Mouse (Mus musculus) granulocyte monocyte progenitor cell, adult 5-6 weeks (primary cell): ENCODE results near the gene F2. TPM values are rescaled to one million over a fixed set of nuclear protein-coding genes. Genes with fewer than 3 reads are reported as not detected.

Experiments used
- ATAC-seq: replicated peaks from 2 replicates; pipeline ENCODE4 v1.8.0; 2016; ENCODE audit warnings: mild to moderate bottlenecking, moderate TSS enrichment, inconsistent platforms; ENCODE audit not compliant: poor library complexity, severe bottlenecking
- total RNA-seq, 2 experiments: library from RNA; stranded (forward) in 1 of 2; stranded (reverse) in 1 of 2; fragments of 200-712, 200-1000 nt in 1 of 2; fragments of >200 nt in 1 of 2; fragmentation: Nextera tagmentation in 1 of 2; gene quantifications; 2 replicates each; pipeline ENCODE4 v1.2.3; 2014 to 2017

F2 gene
- total RNA-seq (2014; fragmentation: Nextera tagmentation) (not detected in 2 replicates), total RNA-seq (2017) (not detected in 2 replicates)

GRCm38 (mm10) chr2:91636229-91636628 is at the start of gene F2:
Gene F2 (minus strand): TSS chr2:91636414.
- ATAC-seq = 0 out of 2 replicates have a peak, but pooled peaks have one; percentile 15

GRCm38 (mm10) chr2:91683919-91684318 is 47.7 kb upstream of the F2 start:
- no peak for ATAC-seq

- ATAC-seq = no peak
These were observed 46.6 kb upstream of the F2 start for GRCm38 (mm10) chr2:91682850-91683249.

DNA sequence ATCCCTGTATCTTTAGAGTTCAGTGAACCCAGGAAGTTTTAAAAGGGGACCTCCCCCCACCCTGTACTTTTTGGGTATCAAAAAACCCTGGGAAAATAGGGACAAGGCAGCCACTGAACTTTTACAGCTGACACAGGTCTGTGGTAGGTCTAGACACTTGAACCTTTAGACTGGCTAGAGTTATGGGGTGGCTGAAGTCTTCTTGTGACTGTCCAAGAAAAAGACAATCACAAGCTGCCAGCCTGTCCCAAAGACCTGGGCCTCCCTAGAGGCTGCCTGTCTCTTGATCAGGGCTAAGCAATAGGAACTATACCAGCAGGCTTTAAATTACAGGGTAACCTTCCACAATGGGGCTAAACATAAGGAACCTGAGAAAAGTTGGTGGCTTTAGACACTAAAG is 40.7 kb upstream of the F2 start:
- no peak for ATAC-seq

GRCm38 (mm10) chr2:91676420-91676819 is 40.2 kb upstream of the F2 start:
- no peak for ATAC-seq

- no peak for ATAC-seq
These were observed 38.7 kb upstream of the F2 start for GRCm38 (mm10) chr2:91674895-91675294.

- no peak for ATAC-seq
These were observed 37.4 kb upstream of the F2 start for GRCm38 (mm10) chr2:91673587-91673986.

DNA sequence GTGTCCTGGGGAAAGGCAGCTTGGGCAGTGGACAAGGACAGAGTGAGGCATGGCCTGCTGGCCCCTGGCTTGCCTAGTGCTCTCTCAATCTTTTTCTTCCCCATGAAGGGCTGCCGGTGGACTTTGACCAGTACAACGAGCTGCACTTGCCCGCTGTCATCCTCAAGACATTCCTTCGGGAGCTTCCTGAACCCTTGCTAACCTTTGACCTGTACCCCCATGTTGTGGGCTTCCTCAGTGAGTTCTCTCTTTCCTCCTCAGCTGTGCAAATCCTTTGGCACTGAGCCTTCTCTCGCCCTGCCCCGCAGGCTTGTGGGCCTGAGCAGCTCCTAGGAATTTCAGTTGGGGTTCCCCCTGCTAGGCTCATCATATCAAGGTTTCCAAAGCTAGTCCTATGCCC is 33.8 kb upstream of the F2 start:
- ATAC-seq = no peak

DNA sequence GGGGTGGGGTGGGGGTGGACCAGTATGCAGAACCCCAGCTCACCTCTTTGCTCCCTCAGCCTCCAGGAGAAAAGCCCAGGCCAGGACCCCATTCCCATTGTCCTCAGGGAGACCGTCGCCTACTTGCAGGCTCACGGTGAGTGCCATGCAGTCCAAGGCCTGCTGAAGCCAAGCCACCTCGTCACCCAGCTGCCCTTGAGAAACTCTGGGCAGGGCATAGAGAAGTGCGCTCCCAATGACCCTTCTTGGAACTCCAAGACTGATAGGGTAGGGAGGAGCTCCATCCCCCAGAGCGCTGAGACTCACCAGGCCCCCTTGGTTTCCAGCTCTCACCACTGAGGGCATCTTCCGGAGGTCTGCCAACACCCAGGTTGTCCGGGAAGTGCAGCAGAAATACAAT is 33.1 kb upstream of the F2 start:
- ATAC-seq = no peak

DNA sequence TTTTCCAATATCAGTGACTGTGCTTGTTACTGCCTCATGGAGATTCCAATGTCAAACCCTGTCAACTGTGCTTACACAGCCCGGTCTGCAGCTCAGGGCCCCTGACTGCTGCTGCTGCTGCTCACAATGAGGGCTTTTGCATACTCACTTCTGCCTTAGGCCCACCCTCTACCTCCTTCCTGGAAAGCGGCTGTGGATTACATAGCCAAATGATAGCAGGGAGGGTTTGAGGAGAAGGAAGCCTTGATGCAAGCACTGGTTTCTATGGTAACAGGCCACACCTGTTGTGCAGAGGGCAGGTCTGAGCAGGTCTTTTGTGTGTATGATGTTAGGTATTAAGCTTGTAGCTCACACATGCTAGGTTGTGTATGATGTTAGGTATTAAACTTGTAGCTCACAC is 31.5 kb upstream of the F2 start:
- no peak for ATAC-seq

- ATAC-seq = no peak
These were observed 30.2 kb upstream of the F2 start for GRCm38 (mm10) chr2:91666386-91666910.

DNA sequence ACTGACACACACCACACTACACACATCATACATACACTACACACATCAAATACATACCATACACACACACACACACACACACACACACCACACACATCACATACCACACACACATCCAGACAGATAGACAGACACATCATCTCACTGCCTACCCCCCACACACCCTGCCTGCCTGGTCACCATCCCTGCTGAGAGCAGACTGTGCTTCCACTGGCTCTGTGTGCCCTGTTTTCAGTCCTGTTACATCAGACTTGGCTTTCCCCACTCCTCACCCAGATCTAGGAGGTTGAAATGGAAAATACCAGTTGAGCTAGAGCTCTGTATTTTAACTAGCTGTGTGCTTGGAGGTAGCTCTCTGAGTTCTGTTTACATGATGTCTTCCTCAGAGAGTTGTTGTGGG is 28.6 kb upstream of the F2 start:
- ATAC-seq = no peak

DNA sequence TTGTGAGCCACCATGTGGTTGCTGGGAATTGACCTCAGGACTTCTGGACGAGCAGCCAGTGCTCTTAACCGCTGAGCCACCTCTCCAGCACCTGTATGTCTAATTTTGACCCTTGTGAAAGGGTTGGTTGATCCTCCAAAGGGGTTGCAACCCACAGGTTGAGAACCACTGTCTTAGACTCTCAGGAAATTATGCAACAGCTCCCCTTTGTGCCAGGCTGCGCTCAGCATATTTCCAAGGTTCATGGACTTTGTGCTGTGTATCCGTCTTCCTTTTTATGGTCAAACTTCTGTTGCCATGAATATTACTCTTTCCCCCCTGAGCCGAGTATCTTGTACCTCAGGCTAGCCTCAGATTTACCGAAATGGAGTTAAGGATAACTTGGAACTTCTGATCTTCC is 24.8 kb upstream of the F2 start:
- ATAC-seq = peak; percentile 29; the same call in 1 of the 2 replicates

DNA sequence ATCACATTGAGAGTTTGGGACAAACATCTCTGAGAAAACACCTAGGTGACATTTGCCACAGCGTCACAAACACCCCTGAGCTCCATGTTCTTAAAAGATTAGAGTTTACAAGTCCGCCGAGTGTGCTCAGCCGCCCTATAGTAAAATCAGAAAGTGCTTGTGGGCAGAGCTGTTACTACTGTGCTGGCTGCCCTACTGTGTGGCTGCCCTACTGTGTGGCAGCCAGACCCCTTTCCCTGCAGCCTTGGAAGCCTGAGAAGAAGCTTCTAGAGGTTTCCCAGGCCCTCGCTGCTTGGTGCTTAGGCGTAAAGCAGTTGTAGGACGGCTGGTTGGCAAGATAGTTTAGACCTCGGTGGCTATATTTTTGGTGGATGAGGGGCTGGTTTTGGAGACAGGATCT is 23.4 kb upstream of the F2 start:
- no peak for ATAC-seq

GRCm38 (mm10) chr2:91656774-91657173 is 20.6 kb upstream of the F2 start:
- no peak for ATAC-seq

GRCm38 (mm10) chr2:91655827-91656226 is 19.6 kb upstream of the F2 start:
- no peak for ATAC-seq

DNA sequence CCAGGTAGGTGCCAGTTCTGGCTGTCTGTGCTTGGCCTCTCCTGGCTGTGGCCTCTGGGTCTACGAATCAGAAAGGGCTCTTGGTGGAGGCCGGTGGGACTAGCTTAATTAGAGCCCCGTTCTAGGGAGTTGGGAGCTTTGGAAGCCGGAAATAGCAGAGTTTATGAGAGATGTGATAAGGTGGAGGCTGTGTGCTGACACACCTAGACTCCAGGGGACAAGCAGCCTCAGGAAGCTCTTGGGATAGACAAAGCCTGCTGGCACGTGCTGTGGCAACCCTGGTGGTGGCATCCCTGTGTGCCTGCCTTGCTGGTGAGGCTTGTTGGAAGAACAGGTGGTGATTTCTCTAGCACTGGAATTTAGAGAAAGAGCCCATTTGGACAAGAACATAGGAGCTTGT is 19.2 kb upstream of the F2 start:
- ATAC-seq = no peak

GRCm38 (mm10) chr2:91652863-91653262 is 16.6 kb upstream of the F2 start:
- no peak for ATAC-seq

- no peak for ATAC-seq
These were observed 15.4 kb upstream of the F2 start for GRCm38 (mm10) chr2:91651458-91652258.

DNA sequence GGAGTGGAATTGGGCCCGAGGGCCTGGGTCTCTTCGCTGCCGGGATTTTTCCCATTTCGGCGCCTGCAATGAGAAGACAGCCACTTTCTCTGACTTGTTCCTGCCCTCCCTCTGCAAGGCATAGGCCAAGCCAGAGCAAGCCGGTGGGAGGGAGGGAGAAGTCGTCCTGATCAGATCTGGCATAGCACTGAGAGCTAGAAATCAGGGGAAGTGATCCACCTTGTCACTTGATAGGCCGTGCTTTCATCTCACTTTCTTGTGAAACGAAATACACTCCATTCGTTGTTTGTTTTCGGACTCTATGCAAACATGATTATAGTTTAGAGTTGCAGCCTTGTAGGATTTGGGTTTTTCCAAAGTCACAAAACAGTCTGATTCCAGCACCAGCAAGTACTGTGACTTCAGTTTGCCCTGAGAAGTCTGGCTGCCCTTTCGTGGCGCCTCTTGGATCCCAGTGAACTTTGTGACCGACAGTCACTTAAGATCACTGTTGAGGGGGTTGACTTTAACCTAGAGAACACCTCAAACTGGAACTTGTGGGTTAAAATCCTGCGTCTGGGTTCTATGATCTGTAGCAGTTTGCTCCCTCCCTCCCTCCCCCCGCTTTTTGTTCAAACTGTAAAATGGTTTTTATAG is 14.3 kb upstream of the F2 start:
- ATAC-seq = peak; percentile 34

DNA sequence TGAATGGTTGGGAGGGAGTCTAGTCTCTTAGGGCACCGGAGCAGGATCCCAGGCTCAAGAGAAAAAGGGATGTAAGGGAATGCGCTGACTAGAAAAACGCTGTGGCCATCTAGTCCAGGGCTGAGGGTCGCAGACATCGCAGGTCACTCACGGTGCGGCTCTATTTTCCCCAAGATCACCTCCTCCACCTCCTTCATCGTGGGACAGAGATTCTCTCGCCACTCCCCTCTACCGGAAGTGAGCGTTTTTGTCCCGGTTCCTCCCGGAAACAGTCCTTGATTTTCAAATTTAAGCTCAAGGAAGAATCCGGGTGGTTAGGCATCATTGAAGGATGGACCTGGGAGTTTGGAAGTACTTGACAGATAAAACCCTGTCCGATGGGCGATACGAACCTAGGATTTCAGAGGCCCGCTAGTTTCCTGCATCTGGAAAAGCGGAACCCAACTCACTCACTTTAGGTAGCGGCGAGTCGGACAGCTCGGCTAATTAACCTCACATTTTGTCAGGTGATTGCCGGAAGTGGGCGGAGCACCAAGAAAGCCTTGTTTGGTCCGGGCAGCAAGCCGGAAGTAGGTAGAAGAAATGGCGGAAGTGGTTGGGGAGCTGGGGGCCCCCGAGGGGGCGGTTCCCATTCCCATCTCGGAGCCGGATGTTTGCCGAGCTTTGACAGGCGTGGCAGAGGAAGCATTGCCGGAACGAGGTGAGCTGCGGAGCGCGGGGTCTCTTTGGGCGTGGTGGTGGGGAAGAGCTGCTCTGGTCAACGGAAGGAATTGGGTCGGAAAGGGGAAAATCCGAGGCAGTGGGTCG is 13.5 kb upstream of the F2 start, which contains the start of the genes Zfp408 and Arhgap1:
Gene Zfp408 (minus strand): TSS at position 239 of the 807 bp plus-strand sequence.
Gene Arhgap1 (plus strand): TSS at position 308 of the 807 bp plus-strand sequence.
- peak; percentile 84 for ATAC-seq
